Mouse (Mus musculus) central nervous system, embryonic 14 days (tissue): ENCODE data around the gene Tle3. TPM values are rescaled to one million over a fixed set of nuclear protein-coding genes. Genes with fewer than 3 reads are reported as not detected.

Experiments used
- polyA plus RNA-seq: library from polyadenylated mRNA; depleted of rRNA; stranded (reverse); fragments of >200 nt; gene quantifications from 2 replicates; pipeline ENCODE4 v1.2.3, GENCODE M21; 2012; rRNA removed

The Tle3 gene
- 95.9 and 109 TPM in 2 replicates for polyA plus RNA-seq

DNA sequence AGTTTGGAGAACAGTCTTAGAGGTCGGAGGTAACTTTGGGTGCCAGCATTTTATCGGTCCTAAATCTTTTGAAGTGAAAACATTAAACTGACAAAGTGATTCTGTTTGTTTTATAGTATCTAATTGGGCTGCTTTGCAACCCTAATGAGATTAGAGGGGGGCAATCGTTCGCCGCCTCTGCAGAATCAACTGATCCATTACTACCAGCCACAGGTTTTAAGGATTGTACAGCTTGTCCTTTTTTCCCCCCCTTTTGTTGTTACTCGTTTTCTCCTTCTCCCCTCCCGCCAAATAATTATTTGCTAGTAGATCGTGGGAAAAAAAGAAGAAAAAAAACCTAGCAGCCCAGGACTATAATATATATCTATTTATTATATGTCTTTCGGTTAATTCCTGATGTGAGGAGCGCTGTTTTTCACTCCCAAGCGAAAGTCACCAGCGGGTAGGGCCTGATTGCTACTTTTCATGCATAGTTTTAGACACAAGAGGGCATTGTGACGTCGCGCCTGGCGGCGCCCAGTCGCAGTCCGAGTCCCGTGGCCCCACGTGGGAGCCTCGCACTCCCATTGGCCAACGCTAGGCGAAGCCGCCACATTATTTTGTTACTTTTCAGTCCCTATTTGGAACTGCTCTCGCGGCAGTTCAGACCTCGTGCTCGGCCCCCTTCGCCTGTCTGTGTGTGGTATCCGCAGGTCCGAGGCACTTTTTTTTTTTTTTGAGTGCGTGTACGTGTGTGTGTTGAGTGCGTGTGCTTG is at the start of gene Tle3:
Tle3 (plus strand) TSS at position 612 of the 755 bp plus-strand sequence.

